12 mouse cellular contexts compared by ENCODE assay signal in genomic region chrX:12773236-12773635, GRCm38 (mm10).
"Had no signal": no experiment of that assay in that cellular context is flagged by ENCODE, and none has a peak within 500 bp of the region (broad histone marks: within the 10 kb centered on the region; RNA-seq: fewer than 3 reads in every experiment).

No protein-coding gene starts in this region.

- H3K27ac ChIP-seq: kidney, embryonic 15.5 days; left cerebral cortex, adult 2 months; limb, embryonic 10.5 days; liver, embryonic 12.5 days; macrophage; midbrain, embryonic 12.5 days had no signal

- H3K9me3 ChIP-seq: kidney, embryonic 15.5 days; limb, embryonic 10.5 days; liver, embryonic 12.5 days; megakaryocyte, embryonic 14.5 days; midbrain, embryonic 12.5 days had no signal

- H3K4me1 ChIP-seq: kidney, embryonic 15.5 days; limb, embryonic 10.5 days; liver, embryonic 12.5 days; megakaryocyte, embryonic 14.5 days; midbrain, embryonic 12.5 days had no signal

- H3K36me3 ChIP-seq: kidney, embryonic 15.5 days; limb, embryonic 10.5 days; liver, embryonic 12.5 days; midbrain, embryonic 12.5 days had no signal

- H3K4me3 ChIP-seq: kidney, embryonic 15.5 days; left cerebral cortex, adult 2 months; limb, embryonic 10.5 days; liver, embryonic 12.5 days; megakaryocyte, embryonic 14.5 days; midbrain, embryonic 12.5 days had no signal

- H3K9ac ChIP-seq: kidney, embryonic 15.5 days; liver, embryonic 12.5 days; midbrain, embryonic 12.5 days had no signal

- H3K4me2 ChIP-seq: kidney, embryonic 15.5 days; liver, embryonic 12.5 days; midbrain, embryonic 12.5 days had no signal

- H3K27me3 ChIP-seq: liver, embryonic 12.5 days; midbrain, embryonic 12.5 days had no signal

- DNase-seq: kidney, adult 18-20 months; kidney, postnatal 25 days; right cerebral cortex, postnatal 14 days; thymus, postnatal 36 days had no signal

- ATAC-seq: liver, embryonic 12.5 days; midbrain, embryonic 16.5 days had no signal
